Mouse (Mus musculus): ENCODE data around the gene Snx29.

GRCm38 (mm10) chr16:11475137-11475943, 152.6 kb downstream of the Snx29 start:
- no peak for TF ChIP-seq POLR2A (IDR thresholded peaks at IDR 0.05; ENCODE audit: insufficient read depth, low read depth, low read length)
- TF ChIP-seq CTCF (IDR thresholded peaks at IDR 0.05; ENCODE audit: insufficient read depth, low read depth, low read length): no peak
